Mouse (Mus musculus) monocyte, adult 5-6 weeks (primary cell): ENCODE results near the gene Exo1. TPM values are rescaled to one million over a fixed set of nuclear protein-coding genes. Genes with fewer than 3 reads are reported as not detected.

Experiments
- ATAC-seq: fragments of 153-309, 156-312 bp; replicated peaks from 2 replicates; pipeline ENCODE4 v1.8.0; 2017; ENCODE audit warnings: mild to moderate bottlenecking; ENCODE audit not compliant: low TSS enrichment, insufficient number of reproducible peaks, severe bottlenecking, poor library complexity, low FRiP score
- total RNA-seq: library from RNA; stranded (forward); fragments of 200-1000, 200-491, 200-594 nt; gene quantifications from 3 replicates; pipeline ENCODE4 v1.2.3, GENCODE M21; 2017

Gene Exo1
- 1.1 to 5.4 TPM (median 1.3 TPM) in 3 replicates for total RNA-seq

GRCm38 (mm10) chr1:175880453-175881296 is at the start of gene Exo1:
TSS of gene Exo1 (plus strand) at chr1:175880581.
- peak; percentile 90 for ATAC-seq

GRCm38 (mm10) chr1:175855515-175855914 is 24.9 kb upstream of the Exo1 start:
- no peak for ATAC-seq

GRCm38 (mm10) chr1:175867050-175867449 is 13.3 kb upstream of the Exo1 start:
- no peak for ATAC-seq

GRCm38 (mm10) chr1:175867558-175867957 is 12.8 kb upstream of the Exo1 start:
- ATAC-seq, result no peak

- no peak for ATAC-seq
Measured at GRCm38 (mm10) chr1:175870716-175871115, 9.7 kb upstream of the Exo1 start.

GRCm38 (mm10) chr1:175872028-175872816 is 8.2 kb upstream of the Exo1 start:
- ATAC-seq, result no peak

GRCm38 (mm10) chr1:175883398-175883797 is 3.0 kb downstream of the Exo1 start:
- no peak for ATAC-seq

GRCm38 (mm10) chr1:175893263-175893662 is 12.9 kb downstream of the Exo1 start:
- no peak for ATAC-seq

- ATAC-seq, result no peak
Measured at GRCm38 (mm10) chr1:175893726-175894125, 13.3 kb downstream of the Exo1 start.

- no peak for ATAC-seq
Measured at GRCm38 (mm10) chr1:175911207-175911606, 30.8 kb downstream of the Exo1 start.

GRCm38 (mm10) chr1:175912038-175912437 is 31.7 kb downstream of the Exo1 start:
- ATAC-seq, result no peak

GRCm38 (mm10) chr1:175913728-175914303 is 33.4 kb downstream of the Exo1 start:
- ATAC-seq, result no peak

- ATAC-seq, result no peak
Measured at GRCm38 (mm10) chr1:175920029-175920428, 39.6 kb downstream of the Exo1 start, which contains the start of gene Gm38100. TSS of gene Gm38100 (plus strand) at chr1:175920329.

GRCm38 (mm10) chr1:175921091-175921490 is 40.7 kb downstream of the Exo1 start:
- ATAC-seq, result no peak

GRCm38 (mm10) chr1:175923848-175924787 is 43.7 kb downstream of the Exo1 start:
- ATAC-seq, result peak; percentile 62; the same call in 1 of the 2 replicates

GRCm38 (mm10) chr1:175931391-175931790 is 51.0 kb downstream of the Exo1 start:
- no peak for ATAC-seq

GRCm38 (mm10) chr1:175936282-175936737 is 55.9 kb downstream of the Exo1 start:
- ATAC-seq, result no peak; the same call in 1 of the 2 replicates

- ATAC-seq, result no peak
Measured at GRCm38 (mm10) chr1:175938731-175939130, 58.4 kb downstream of the Exo1 start.
